Mouse (Mus musculus) MEL (cell line): ENCODE measurements around the gene Stard7. TPM values are rescaled to one million over a fixed set of nuclear protein-coding genes. Genes with fewer than 3 reads are reported as not detected.

Source experiments
- DNase-seq: peaks from one replicate; pipeline ENCODE4 v3.0.0; 2011; ENCODE audit warnings: low read depth, low spot score
- H3K27ac ChIP-seq: 2 replicates; pipeline ENCODE4 v1.5.1; 2012; ENCODE audit warnings: low read depth, mild to moderate bottlenecking, control low read depth, low read length, moderate library complexity; ENCODE audit not compliant: control insufficient read depth
- H3K27me3 ChIP-seq, 2 experiments: fragments of 150-350 bp in 1 of 2; sonication (generic) in 1 of 2; 2 replicates each; pipeline ENCODE4 v1.6.1; 2012; ENCODE audit warnings: low read length in 2 of 2, mild to moderate bottlenecking in 2 of 2, improper control_type of control experiment in 1 of 2, moderate library complexity in 1 of 2; ENCODE audit not compliant: insufficient read depth in 2 of 2, control insufficient read depth in 1 of 2
- H3K36me3 ChIP-seq, 2 experiments: 2 replicates each; pipeline ENCODE4 v1.6.1; 2012 to 2014; ENCODE audit warnings: low read length in 2 of 2, improper control_type of control experiment in 1 of 2, inconsistent platforms in 1 of 2, mild to moderate bottlenecking in 1 of 2; ENCODE audit not compliant: insufficient read depth in 2 of 2, control insufficient read depth in 1 of 2
- H3K4me1 ChIP-seq, 2 experiments: fragments of 150-350 bp in 1 of 2; sonication (generic) in 1 of 2; 2 replicates each; pipeline ENCODE4 v1.6.1; 2012; ENCODE audit warnings: low read length in 2 of 2, improper control_type of control experiment in 1 of 2, mild to moderate bottlenecking in 1 of 2; ENCODE audit not compliant: insufficient read depth in 2 of 2, control insufficient read depth in 1 of 2
- H3K4me3 ChIP-seq, 2 experiments: fragments of 150-350 bp in 1 of 2; sonication (generic) in 1 of 2; 2 replicates each; pipeline ENCODE4 v1.5.1; 2012; ENCODE audit warnings: low read depth in 2 of 2, low read length in 2 of 2, mild to moderate bottlenecking in 2 of 2, moderate library complexity in 2 of 2, control low read depth in 1 of 2, improper control_type of control experiment in 1 of 2; ENCODE audit not compliant: control insufficient read depth in 1 of 2, insufficient read depth in 1 of 2
- H3K79me2 ChIP-seq: 2 replicates; pipeline ENCODE4 v1.6.1; 2012; ENCODE audit warnings: mild to moderate bottlenecking, low read length, moderate library complexity; ENCODE audit not compliant: control insufficient read depth, poor library complexity, insufficient read depth
- H3K9ac ChIP-seq: 2 replicates; pipeline ENCODE4 v1.6.1; 2012; ENCODE audit warnings: low read depth, mild to moderate bottlenecking, control low read depth, low read length, moderate library complexity; ENCODE audit not compliant: control insufficient read depth, poor library complexity, severe bottlenecking
- H3K9me3 ChIP-seq: fragments of 150-350 bp; sonication (generic); replicated peaks from 2 replicates; pipeline ENCODE4 v1.6.1; 2012; ENCODE audit warnings: mild to moderate bottlenecking, low read length, improper control_type of control experiment, moderate library complexity; ENCODE audit not compliant: insufficient read depth
- CHD1 ChIP-seq: IDR thresholded peaks from 2 replicates; pipeline ENCODE4 v1.6.1; 2012; ENCODE audit warnings: low read depth, mild to moderate bottlenecking, inconsistent platforms, low read length, improper control_type of control experiment
- CHD2 ChIP-seq: IDR thresholded peaks from 2 replicates; pipeline ENCODE4 v1.6.1; 2011; ENCODE audit warnings: low read length, improper control_type of control experiment
- CTCF ChIP-seq, 3 experiments: IDR thresholded peaks in 2 of 3; conservative IDR thresholded peaks in 1 of 3; 2 replicates each; pipeline ENCODE4 v1.5.1; 2011 to 2012; ENCODE audit warnings: low read length in 3 of 3, low read depth in 2 of 3, mild to moderate bottlenecking in 2 of 3, improper control_type of control experiment in 1 of 3, inconsistent platforms in 1 of 3, mixed read lengths in 1 of 3, moderate library complexity in 1 of 3; ENCODE audit not compliant: control insufficient read depth in 1 of 3, insufficient read depth in 1 of 3, poor library complexity in 1 of 3, severe bottlenecking in 1 of 3
- E2F4 ChIP-seq: IDR thresholded peaks from 2 replicates; pipeline ENCODE4 v1.6.1; 2011; ENCODE audit warnings: low read depth, low read length, improper control_type of control experiment, borderline replicate concordance
- EP300 ChIP-seq, 2 experiments: IDR thresholded peaks; 2 replicates each; pipeline ENCODE4 v1.6.1; 2011; ENCODE audit warnings: improper control_type of control experiment in 2 of 2, low read length in 2 of 2, low read depth in 1 of 2, mild to moderate bottlenecking in 1 of 2
- ETS1 ChIP-seq: IDR thresholded peaks from 2 replicates; pipeline ENCODE4 v1.6.1; 2012; ENCODE audit warnings: low read depth, mild to moderate bottlenecking, inconsistent platforms, low read length, improper control_type of control experiment, moderate library complexity
- GATA1 ChIP-seq: IDR thresholded peaks from 2 replicates; pipeline ENCODE4 v1.6.1; 2011; ENCODE audit warnings: low read depth, low read length, improper control_type of control experiment
- JUND ChIP-seq: IDR thresholded peaks from 2 replicates; pipeline ENCODE4 v1.6.1; 2011; ENCODE audit warnings: low read depth, mild to moderate bottlenecking, improper control_type of control experiment, low read length
- MXI1 ChIP-seq: IDR thresholded peaks from 2 replicates; pipeline ENCODE4 v1.6.1; 2011; ENCODE audit warnings: mild to moderate bottlenecking, low read depth, low read length, improper control_type of control experiment
- MYB ChIP-seq: IDR thresholded peaks from 2 replicates; pipeline ENCODE4 v1.6.1; 2011; ENCODE audit warnings: mild to moderate bottlenecking, low read depth, low read length, improper control_type of control experiment
- POLR2A ChIP-seq, 2 experiments: IDR thresholded peaks; 2 replicates each; pipeline ENCODE4 v1.6.1; 2011 to 2012; ENCODE audit warnings: low read length in 2 of 2, mild to moderate bottlenecking in 2 of 2, control low read depth in 1 of 2, improper control_type of control experiment in 1 of 2, low read depth in 1 of 2, moderate library complexity in 1 of 2; ENCODE audit not compliant: control insufficient read depth in 1 of 2, insufficient read depth in 1 of 2, poor library complexity in 1 of 2
- SIN3A ChIP-seq: IDR thresholded peaks from 2 replicates; pipeline ENCODE4 v1.6.1; 2012; ENCODE audit warnings: low read length, improper control_type of control experiment, inconsistent platforms
- TBP ChIP-seq: IDR thresholded peaks from 2 replicates; pipeline ENCODE4 v1.8.0; 2011; ENCODE audit warnings: low read depth, low read length, improper control_type of control experiment
- TCF12 ChIP-seq: IDR thresholded peaks from 2 replicates; pipeline ENCODE4 v1.6.1; 2014; ENCODE audit warnings: low read depth, mild to moderate bottlenecking, inconsistent platforms, low read length, improper control_type of control experiment, moderate library complexity
- USF2 ChIP-seq, 2 experiments: IDR thresholded peaks; 2 replicates each; pipeline ENCODE4 v1.6.1; 2011 to 2012; ENCODE audit warnings: improper control_type of control experiment in 2 of 2, low read length in 2 of 2, borderline replicate concordance in 1 of 2, inconsistent platforms in 1 of 2, low read depth in 1 of 2, mild to moderate bottlenecking in 1 of 2; ENCODE audit not compliant: insufficient read depth in 1 of 2
- ZKSCAN1 ChIP-seq: IDR thresholded peaks from 2 replicates; pipeline ENCODE4 v1.6.1; 2012; ENCODE audit warnings: low read depth, mild to moderate bottlenecking, inconsistent platforms, low read length, improper control_type of control experiment, moderate library complexity
- polyA plus RNA-seq, 2 experiments: library from polyadenylated mRNA; stranded (reverse) in 1 of 2; unstranded in 1 of 2; fragments of >175 nt in 1 of 2; fragments of >200 nt in 1 of 2; gene quantifications; 2 replicates each; pipeline versions ENCODE4 v1.2.1 to v1.2.4; 2012; ENCODE audit warnings: low replicate concordance in 2 of 2, low read depth in 1 of 2; ENCODE audit not compliant: insufficient read length in 2 of 2, insufficient read depth in 1 of 2, missing spikeins in 1 of 2
- total RNA-seq: library from RNA; depleted of rRNA; stranded (reverse); fragments of 300-350 nt; gene quantifications from 2 replicates; pipeline ENCODE4 v1.2.3, GENCODE M21; 2012

Stard7 gene
- total and polyA plus RNA-seq, 3 experiments = 87.7 to 134 (median 87.9) TPM

DNA sequence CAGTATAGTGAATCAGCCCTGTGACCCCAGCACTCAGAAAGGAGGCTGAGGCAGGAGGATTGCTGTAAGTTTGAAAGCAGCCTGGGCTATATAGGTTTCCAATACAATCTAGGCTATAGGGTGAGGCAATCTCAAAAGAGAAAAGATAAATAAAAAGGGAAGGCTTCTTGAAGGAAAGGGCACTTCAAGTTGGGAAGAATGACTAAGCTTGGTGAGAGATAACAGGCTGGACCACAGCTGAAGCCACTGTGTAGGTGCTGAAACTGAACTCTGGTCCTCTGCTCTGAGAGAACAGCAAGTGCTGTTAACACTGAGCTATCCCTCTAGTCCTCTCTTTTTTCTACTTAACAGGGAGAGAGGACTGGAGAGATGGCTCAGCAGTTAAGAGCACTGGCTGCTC, 7.5 kb upstream of the Stard7 start:
- DNase-seq = peak; percentile 50
- H3K27me3 ChIP-seq = no peaks in the 10 kb centered on the region
- no peak overlapping the region for H3K27ac ChIP-seq
- no peaks in the 10 kb centered on the region for H3K79me2 ChIP-seq
- H3K9me3 ChIP-seq = no peaks in the 10 kb centered on the region
- no peak overlapping the region for H3K9ac ChIP-seq
- H3K36me3 ChIP-seq = peaks cover 0 to 5% of the 10 kb centered on the region in 2 experiments; a peak in 3 of 4 replicates
- H3K4me3 ChIP-seq = no peak overlapping the region
- TF ChIP-seq EP300 (IDR thresholded peaks at IDR 0.05; ENCODE audit: low read depth in 1 of 2, low read length in 2 of 2) = peak; percentile 11 to 55; a peak in 2 of 4 replicates
- no peak for TF ChIP-seq MXI1
- 0 out of 2 replicates have a peak, but pooled peaks have one; percentile 10 for TF ChIP-seq ETS1
- TF ChIP-seq GATA1 = peak; percentile 64; the same call in 1 of the 2 replicates
- TF ChIP-seq POLR2A (IDR thresholded peaks at IDR 0.05; ENCODE audit: control insufficient read depth in 1 of 2, insufficient read depth in 1 of 2, low read depth in 1 of 2, low read length in 2 of 2, poor library complexity in 1 of 2) = no peak
- 0 out of 2 replicates have a peak, but pooled peaks have one; percentile 30 for TF ChIP-seq SIN3A
- no peak for TF ChIP-seq CHD2
- TF ChIP-seq ZKSCAN1 = no peak
- TF ChIP-seq MYB = no peak
- no peak for TF ChIP-seq E2F4
- TF ChIP-seq TBP = peak; percentile 54; the same call in 1 of the 2 replicates
- no peak for TF ChIP-seq TCF12
- peak; percentile 52; the same call in 1 of the 2 replicates for TF ChIP-seq JUND
- TF ChIP-seq CHD1 = no peak
- TF ChIP-seq, all 39 proteins: peak for 6
- H3K4me1 ChIP-seq = no peaks in the 10 kb centered on the region; a peak in 3 of 4 replicates

DNA sequence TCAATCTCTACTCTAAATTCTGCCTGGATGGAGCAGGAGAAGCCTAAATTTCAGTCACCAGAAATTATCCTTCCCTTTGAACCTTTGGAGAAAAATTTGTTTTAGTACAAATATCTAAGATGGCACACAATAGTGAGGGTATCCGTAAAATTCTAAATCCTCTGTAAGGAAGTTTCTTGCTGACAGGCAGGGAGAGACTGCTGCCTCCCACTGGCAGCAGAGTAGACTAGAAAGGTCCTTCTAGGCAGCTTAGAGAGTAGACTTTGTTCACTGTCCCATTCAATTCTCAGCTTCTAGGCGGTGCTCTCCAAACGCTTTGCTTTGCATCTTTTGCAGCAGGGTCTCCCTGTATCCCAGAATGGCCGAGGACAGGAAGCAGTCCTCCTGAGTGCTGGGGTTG, 2.2 kb upstream of the Stard7 start:
- TF ChIP-seq MXI1 (no peak), USF2 (IDR thresholded peaks at IDR 0.05; ENCODE audit: borderline replicate concordance in 1 of 2, insufficient read depth in 1 of 2, low read depth in 1 of 2, low read length in 2 of 2) (no peak), CTCF (IDR thresholded peaks at IDR 0.05 in 2 of 3, conservative IDR thresholded peaks at IDR 0.05 in 1 of 3; ENCODE audit: control insufficient read depth in 1 of 3, insufficient read depth in 1 of 3, low read depth in 2 of 3, low read length in 3 of 3, poor library complexity in 1 of 3, severe bottlenecking in 1 of 3) (peak in 2 of 3 experiments; percentile 1 to 9; a peak in 1 of 6 replicates)
- H3K27ac ChIP-seq = no peak overlapping the region
- peaks cover 0 to 3% of the 10 kb centered on the region in 2 experiments; a peak in 1 of 4 replicates for H3K4me1 ChIP-seq
- H3K9ac ChIP-seq = no peak overlapping the region
- no peaks in the 10 kb centered on the region for H3K9me3 ChIP-seq
- peaks cover 26% of the 10 kb centered on the region for H3K79me2 ChIP-seq
- no peaks in the 10 kb centered on the region for H3K27me3 ChIP-seq
- DNase-seq = no peak
- H3K36me3 ChIP-seq = peaks cover 0 to 7% of the 10 kb centered on the region in 2 experiments; a peak in 2 of 4 replicates
- H3K4me3 ChIP-seq = no peak overlapping the region
